Mouse (Mus musculus): Measurements from ENCODE around the gene Dbh. TPM values are rescaled to one million over a fixed set of nuclear protein-coding genes. Genes with fewer than 3 reads are reported as not detected.

Dbh gene
- not detected for total RNA-seq (2023)

GRCm38 (mm10) chr2:27164796-27165590 lies at the start of gene Dbh:
Gene Dbh, plus strand, starts transcription at chr2:27165233.

DNA sequence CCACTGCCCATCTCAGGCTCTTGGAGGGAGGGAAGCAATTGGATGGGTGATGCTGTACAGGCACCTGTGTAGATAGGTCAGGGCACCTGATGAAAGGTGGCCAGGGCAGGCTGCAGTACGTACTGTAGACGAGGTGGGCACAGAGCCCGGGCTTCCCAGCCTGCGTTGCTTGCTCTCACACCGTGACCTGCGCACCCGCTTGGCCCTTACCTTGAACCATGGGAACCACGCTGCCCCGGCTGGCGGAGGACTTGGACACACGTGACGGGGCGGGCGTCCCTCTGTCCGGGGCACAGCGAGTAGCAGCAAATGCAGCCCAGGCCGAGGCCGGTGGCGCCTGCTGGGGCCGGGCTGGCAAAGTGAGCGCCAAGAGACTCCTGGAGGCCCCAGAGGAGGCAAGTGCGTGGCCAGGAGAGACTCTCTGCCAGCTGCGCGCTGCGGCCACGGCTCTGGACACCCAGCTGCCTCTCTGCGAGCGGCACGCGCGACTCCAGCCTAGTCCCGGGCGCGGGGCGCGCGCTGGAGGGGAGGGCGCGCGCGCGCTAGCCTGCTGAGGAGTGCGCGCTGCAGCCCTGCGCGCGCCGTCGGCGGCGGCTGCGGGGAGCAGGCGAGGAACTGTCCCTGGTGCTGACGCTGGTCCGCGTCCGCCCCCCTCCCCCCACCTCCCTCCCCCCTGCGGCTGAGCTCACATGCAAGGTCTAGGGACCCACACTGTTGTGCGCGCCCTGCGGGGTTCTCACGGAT lies 22.9 kb upstream of the Dbh start, which contains the start of gene Fam163b:
Fam163b (minus strand) TSS at position 542 of the 744 bp plus-strand sequence.

Other genes with a start within 250 kb of the Dbh start
- gene Surf2, start 248.9 kb upstream of the Dbh start, total RNA-seq (2023), result 55.3 TPM
- gene Surf1, start 248.7 kb upstream of the Dbh start, total RNA-seq (2023), result 52.4 TPM
- 67.4 TPM for gene Surf4, start 231.3 kb upstream of the Dbh start, total RNA-seq (2023)
- not detected for gene Stkld1, start 231.2 kb upstream of the Dbh start, total RNA-seq (2023)
- gene Rexo4, start 200.8 kb upstream of the Dbh start, total RNA-seq (2023), result 57.3 TPM
- gene Adamts13, start 191.8 kb upstream of the Dbh start, total RNA-seq (2023), result not detected
- gene Cacfd1, start 155.3 kb upstream of the Dbh start, total RNA-seq (2023), result 27.3 TPM
- 2.4 TPM for gene Slc2a6, start 137.2 kb upstream of the Dbh start, total RNA-seq (2023)
- gene Mymk, start 93.1 kb upstream of the Dbh start, total RNA-seq (2023), result not detected
- gene Adamtsl2, start 85.9 kb upstream of the Dbh start, total RNA-seq (2023), result 0.58 TPM
- gene Fam163b, start 22.7 kb upstream of the Dbh start, total RNA-seq (2023), result not detected
- gene Sardh, start 83.1 kb downstream of the Dbh start, total RNA-seq (2023), result 0.46 TPM